Mouse (Mus musculus): Measurements from ENCODE around the gene Pkd1l1.

Gene Pkd1l1

DNA sequence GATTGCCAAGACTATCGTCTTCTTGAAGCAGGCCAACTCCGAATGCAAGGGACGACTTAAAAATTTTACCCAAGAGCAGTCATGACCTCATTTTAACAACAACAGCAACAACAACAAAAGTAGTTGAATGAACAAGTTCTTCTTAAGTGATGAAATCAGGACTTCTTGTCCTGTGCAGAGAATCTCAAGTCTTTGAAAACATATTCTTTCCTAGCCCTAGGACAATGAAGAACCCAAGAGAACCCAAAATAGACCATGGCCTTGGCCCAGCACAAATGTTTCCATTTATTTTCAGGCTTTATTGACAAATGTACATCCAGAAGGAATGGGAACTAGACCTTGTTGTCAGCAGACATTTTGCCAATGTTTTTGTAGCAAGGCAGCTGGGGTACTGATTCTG lies 147.7 kb downstream of the Pkd1l1 start:
- DNase-seq (ENCODE audit: low read depth, low spot score): no peak

DNA sequence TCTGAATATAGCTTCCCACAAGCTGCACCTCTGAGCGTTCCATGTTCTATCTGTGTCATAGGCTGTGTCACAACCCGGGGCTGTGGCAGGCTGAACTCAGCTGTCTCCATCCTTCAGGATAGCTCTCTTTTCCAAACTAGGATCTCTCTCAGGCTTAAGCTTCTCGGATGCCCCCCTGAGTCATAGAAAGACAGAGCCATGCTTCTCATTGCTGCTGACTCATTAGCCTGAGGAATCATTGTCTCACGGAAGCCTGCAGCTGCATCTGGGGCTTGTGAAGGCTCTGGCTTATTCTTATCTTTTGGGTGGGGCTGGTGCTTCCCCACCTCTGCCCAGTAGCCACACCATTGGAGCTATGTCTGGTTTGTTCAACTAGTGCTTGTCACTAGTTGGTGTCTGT lies 151.7 kb downstream of the Pkd1l1 start:
- DNase-seq (ENCODE audit: low read depth, low spot score): no peak

- DNase-seq (ENCODE audit: low read depth, low spot score): no peak
Measured at GRCm38 (mm10) chr11:8817376-8817775, 155.7 kb downstream of the Pkd1l1 start.

DNA sequence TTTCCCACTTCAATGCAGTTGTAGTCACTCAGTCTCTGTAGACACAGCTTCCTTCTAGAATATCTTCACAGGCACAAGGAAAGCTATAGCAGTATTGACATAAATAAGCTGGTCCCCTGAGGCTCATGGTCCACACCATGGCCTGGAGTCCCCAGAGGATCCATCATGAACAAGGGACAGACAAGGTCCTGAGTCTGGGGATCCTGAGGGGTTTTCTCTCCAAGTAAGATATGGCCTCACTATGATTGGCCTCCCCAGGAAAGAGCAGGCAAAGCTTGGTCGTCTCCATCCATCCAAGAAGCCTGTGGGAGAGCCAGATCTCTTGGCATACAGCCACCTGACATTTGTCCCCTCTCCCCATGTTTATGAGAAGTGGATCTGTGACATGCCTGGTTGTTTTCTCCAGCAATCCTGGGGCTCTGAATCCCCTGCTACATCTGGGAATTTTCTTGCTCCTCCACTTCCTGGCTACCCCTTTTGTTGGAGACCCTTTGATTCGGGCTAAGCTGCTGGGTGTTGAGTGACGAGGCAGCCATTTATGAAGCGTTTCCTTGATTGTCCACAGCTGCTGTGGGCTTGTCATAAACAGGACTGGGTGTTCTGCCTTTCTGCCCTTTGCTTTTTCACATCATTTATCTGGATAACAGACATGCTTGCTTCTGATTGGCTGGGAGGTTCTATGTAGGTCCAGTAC lies 158.8 kb downstream of the Pkd1l1 start:
- no peak for DNase-seq (ENCODE audit: low read depth, low spot score)

- DNase-seq (ENCODE audit: low read depth, low spot score): no peak
Measured at GRCm38 (mm10) chr11:8811506-8812100, 161.5 kb downstream of the Pkd1l1 start.

DNA sequence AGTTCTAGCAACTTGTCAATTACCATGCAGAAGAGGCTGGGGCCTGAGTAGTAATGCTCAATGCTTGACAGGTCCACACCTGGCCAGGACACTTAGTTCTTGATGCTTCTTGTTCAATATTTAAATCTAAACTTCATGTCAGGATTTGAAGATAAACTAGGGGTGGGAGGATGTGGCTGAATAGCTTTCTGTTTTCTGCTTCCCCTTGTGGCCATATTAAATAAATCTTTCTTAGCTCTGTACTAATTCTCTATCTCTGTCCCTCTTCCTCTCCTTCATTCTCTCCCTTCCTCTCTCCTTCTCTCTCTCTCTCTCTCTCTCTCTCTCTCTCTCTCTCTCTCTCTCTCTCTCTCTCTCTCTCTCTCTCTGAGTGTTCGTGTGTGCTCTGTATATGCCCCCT lies 163.4 kb downstream of the Pkd1l1 start:
- DNase-seq (ENCODE audit: low read depth, low spot score): no peak

DNA sequence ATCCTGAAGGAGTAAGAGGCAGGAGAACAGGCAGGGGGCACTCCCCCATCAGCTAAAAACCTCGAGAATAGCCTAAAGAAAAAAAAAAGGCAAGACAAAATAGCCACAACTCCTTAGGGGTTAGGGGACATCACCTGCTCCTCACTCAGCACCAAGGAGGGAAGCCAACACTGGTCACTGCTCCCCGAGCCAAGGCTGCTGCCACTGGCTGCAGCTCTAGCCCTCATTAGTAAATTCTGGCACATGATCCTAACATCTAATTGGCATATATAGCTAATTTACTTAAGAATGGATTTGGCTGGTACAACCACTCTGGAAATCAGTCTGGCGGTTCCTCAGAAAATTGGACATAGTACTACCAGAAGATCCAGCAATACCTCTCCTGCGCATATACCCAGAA lies 166.1 kb downstream of the Pkd1l1 start:
- no peak for DNase-seq (ENCODE audit: low read depth, low spot score)

DNA sequence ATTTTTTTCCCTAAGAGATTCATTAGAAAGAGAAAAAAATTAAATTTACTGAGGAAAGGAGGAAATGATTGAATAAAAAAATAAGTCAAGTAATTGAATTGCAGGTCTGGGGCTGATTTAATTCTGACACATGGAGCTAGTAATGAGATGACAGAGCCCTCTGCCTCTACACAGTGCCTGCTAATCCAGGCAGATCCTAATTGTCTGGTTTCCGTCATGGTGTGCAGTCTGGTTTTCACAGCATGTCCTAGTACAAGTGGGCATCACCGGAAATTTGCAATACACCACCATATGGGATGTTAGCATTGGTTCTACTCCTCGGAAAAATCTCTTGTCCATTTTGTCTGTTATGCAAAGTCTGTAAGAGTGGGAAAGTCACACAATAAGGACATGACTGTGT lies 168.9 kb downstream of the Pkd1l1 start:
- DNase-seq (ENCODE audit: low read depth, low spot score): no peak

DNA sequence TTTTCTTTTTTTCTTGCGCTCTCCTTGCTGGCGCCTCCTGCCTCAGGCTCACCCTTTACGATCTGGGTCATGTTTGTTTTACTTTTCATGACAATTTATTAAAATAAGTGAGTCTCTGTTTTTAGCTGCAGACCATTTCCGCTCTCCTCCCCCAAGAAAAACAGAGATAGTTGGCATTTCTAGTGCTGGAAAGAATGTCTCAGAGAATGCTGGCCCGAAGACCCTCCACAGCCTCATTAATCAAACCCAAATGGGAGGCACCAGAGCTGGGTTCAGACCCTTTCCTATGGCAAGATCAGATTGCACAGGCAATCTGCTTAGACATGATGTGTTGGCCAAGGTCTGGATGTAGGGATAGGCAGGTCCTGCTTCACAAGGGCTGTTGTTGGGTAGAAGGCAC lies 175.6 kb downstream of the Pkd1l1 start:
- DNase-seq (ENCODE audit: low read depth, low spot score): no peak

- DNase-seq (ENCODE audit: low read depth, low spot score): no peak
Measured at GRCm38 (mm10) chr11:8795031-8795430, 178.0 kb downstream of the Pkd1l1 start.

- no peak for DNase-seq (ENCODE audit: low read depth, low spot score)
Measured at GRCm38 (mm10) chr11:8792146-8792545, 180.9 kb downstream of the Pkd1l1 start.

GRCm38 (mm10) chr11:8789186-8789585 lies 183.9 kb downstream of the Pkd1l1 start:
- no peak for DNase-seq (ENCODE audit: low read depth, low spot score)

DNA sequence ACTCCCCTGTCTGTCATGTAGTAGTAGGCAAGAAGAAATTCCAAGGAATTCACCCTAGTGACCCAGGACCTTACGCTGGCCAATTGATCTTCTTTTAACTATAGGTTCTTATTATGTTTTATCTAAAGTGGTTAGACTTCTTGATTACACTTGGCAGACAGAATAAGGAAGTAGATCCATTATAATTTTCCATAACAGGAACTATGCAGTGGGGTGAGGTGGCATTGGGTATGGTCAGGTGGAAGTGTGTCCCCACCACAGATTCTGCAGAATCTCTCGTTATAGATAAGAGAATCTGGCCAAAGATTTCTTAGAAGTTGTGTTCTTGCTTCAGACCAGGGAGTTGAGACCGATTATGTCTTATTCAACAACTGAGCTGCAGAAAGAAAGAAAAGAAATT lies 185.5 kb downstream of the Pkd1l1 start:
- DNase-seq (ENCODE audit: low read depth, low spot score): no peak

DNA sequence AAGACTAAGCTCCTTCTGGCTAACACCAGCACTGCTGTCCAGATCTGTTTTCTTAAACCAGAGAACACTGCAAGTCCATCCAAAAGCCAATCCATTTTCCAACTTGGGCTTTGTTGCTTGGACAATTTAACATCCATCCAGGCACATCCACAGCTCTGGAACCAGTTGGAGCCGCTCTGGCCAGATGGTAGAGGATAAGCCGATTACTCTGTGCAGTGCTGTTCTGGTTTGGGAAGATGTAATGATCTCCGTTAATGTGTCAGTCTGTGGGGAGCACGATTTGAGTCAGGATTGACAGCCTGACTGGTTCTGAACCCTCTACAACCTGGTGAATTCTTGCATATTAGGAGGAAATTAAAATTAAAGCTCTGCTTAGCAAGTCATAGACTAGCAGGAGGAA lies 188.7 kb downstream of the Pkd1l1 start:
- DNase-seq (ENCODE audit: low read depth, low spot score): no peak

GRCm38 (mm10) chr11:8782141-8782465 lies 191.0 kb downstream of the Pkd1l1 start:
- DNase-seq (ENCODE audit: low read depth, low spot score): no peak

DNA sequence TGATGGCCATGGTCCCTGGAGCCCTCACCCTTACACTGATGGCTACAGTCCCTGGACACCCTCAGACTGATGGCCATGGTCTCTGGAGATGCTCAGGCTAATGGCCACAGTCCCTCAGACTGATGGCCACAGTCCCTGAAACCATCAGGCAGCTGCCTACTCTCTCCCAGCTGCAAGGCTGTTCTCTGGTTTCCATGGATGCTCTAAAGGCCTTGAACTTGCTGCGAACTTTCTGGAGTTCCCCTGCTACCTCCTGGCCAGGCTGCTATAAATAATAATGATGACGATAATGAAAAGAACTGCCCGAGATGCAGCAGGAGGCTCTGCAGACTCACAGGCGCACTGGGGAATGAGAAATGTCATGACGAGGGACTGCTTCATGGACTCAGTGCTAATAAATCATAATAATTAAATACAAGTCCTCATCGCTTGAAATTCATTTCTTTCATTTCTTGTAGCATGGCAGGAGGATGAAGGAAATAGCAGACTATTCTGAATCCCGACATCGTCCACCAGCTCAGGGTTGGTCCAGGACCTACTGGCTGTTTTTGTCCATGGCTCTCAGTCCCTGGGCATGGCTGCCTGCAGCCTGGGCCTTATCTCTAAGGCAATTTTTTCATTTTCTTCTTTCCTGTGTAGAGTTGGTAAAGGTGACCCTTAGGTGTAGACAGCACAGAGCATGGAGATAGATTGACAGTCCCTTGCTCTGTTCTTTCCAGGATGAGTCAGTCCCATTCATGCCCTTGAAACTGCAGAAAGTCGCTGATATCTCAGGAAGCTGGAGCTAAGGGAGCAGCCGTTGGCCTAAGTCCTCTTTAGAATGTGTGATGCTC lies 191.5 kb downstream of the Pkd1l1 start:
- no peak for DNase-seq (ENCODE audit: low read depth, low spot score)

DNA sequence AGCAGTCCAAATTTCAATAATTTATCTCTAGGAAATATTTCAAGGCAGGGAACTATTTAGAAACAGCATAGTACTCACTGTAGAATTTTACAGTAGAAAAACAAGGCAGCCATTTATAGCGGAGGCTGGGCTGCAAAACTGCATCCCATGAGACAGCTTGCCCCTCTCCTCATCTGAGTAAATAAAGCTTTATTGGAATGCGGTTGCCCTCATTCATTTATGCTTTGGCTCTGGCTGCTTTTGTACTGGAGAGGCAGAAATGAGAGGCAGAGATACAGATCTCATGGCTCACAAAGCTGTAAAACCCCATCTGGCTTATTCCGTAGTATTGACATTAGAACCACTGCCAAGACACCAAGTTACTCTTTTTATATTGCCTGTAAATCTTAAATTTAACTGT lies 193.6 kb downstream of the Pkd1l1 start:
- no peak for DNase-seq (ENCODE audit: low read depth, low spot score)

All from c-Kit-negative CD71-positive TER-119-positive erythroid progenitor cells, embryonic 14.5 days (primary cell).